Mouse (Mus musculus): ENCODE measurements at regions not wholly inside any gene's neighbourhood (a gene's known extent, or its start where the extent isn't known, plus 50 kb on each side); places are given as distances from the start of the nearest gene placed in this dataset.

DNA sequence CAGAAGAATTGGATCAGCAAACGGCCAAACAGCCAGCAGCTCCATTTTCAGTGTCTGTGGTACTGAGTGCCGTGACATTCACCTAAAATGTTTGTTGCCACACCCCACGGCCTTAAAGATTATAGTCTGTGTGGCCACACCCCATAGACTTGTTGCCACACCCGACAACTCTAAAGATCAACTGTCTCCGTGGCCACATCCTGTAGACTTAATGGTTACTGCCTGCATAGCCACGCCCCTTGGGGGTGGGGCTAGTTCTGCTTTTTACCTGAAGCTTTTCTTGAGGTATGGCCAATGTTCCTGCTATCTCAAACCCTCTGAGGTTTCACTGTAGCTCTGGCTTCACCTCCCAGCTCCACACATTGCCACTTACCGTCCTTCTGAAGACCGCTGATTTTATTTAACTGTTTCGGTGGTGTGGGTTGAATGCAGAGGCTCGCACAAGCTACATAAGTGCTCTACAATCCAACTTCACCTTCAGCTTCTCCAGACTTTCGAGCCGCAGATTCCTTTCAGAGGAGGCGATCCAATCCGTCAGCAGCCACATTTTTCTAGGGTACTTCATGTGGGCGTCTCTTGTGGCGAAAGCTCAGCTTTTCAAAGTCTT, 56.5 kb upstream of the Arhgap24 start:
- no peak for ATAC-seq (replicated peaks; ENCODE audit: low FRiP score, low TSS enrichment, poor library complexity, severe bottlenecking)

DNA sequence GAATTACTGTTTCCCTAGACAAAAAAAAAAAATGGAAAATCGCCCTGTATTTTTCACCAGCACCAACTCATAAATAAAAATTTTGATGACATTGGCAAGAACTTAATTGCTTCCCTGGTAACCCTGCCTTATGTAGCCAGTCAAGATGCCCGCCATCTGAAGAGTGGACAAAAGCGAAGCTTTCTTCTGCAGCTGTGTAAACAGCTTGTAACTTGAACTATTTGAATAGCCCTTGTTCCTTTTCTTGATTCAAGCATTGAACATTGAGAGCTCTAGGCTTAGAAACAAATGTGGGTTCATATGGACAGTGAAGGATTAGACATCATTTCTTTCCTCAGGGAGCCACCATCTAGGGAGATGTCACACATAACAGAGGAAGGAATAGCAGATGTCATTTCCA, 52.9 kb upstream of the Arhgap24 start:
- no peak for ATAC-seq (replicated peaks; ENCODE audit: low FRiP score, low TSS enrichment, poor library complexity, severe bottlenecking)

Data from megakaryocyte-erythroid progenitor cell, adult 5-6 weeks (primary cell).